ENCODE assay signal across 8 mouse cellular contexts in the genomic region with DNA sequence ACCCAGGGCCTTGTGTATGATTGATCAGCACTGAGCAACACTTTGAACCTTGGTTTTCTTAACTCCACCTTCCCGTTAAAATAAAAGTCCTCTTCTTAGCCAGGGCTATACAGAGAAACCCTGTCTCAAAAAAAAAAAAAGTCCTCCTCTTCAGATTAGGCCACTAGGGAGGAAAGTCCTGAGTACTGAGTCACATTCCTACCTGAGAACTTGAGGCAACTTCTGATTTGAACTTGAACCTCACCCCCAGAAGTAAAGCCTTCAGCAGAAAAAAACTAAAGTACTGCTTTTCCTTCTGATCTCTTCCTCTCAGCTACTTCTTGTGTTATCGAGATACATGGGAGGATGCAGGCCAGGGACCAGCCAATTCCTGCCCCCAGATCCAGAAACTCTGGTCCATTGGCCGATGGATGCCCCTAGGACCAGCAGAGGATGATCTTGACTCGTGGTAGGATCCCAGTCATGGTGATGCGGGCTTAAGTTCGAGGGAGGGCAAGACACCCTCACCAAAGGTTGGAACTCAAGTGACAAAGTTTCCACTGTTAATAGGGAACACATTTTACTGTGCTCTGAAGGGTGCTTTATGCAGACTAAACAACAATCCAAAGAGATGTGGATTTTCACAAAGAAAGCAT. TPM values are rescaled to one million over a fixed set of nuclear protein-coding genes. Genes with fewer than 3 reads are reported as not detected.
DNase-seq lines count a peak whose midpoint lies in the region; ATAC-seq and TF ChIP-seq lines count a peak whose summit lies in the region.

No protein-coding gene starts in this region.

- H3K36me3 ChIP-seq in kidney, embryonic 15.5 days: peaks cover 36% of the 10 kb centered on the region
- no peaks in the 10 kb centered on the region; the same call in 1 of the 2 replicates for H3K36me3 ChIP-seq in hindbrain, embryonic 16.5 days (ENCODE audit: control insufficient read depth, insufficient read depth, low read length)
- H3K36me3 ChIP-seq in midbrain, embryonic 16.5 days (ENCODE audit: control insufficient read depth, insufficient read depth, low read length): 0 out of 2 replicates have a peak, but pooled peaks cover 3% of the 10 kb centered on the region

- H3K4me2 ChIP-seq in kidney, embryonic 15.5 days: peak overlapping the region; percentile 93
- peak overlapping the region; percentile 83 for H3K4me2 ChIP-seq in hindbrain, embryonic 16.5 days (ENCODE audit: low read length)
- peak overlapping the region; percentile 97 for H3K4me2 ChIP-seq in midbrain, embryonic 16.5 days (ENCODE audit: low read length)

- no peak for DNase-seq in kidney, postnatal 4 days
- DNase-seq in retina, postnatal 1 day: no peak
- DNase-seq in adrenal gland, postnatal 10 days: no peak
- DNase-seq in left cerebral cortex, adult 9 months (ENCODE audit: low spot score in 2 of 2): no peak

- peak overlapping the region; percentile 63 for H3K9ac ChIP-seq in kidney, embryonic 15.5 days
- H3K9ac ChIP-seq in hindbrain, embryonic 16.5 days (ENCODE audit: low read depth, low read length): peak overlapping the region; percentile 76
- peak overlapping the region; percentile 87; the same call in 1 of the 2 replicates for H3K9ac ChIP-seq in midbrain, embryonic 16.5 days (ENCODE audit: low read depth, low read length)

- no peaks in the 10 kb centered on the region for H3K9me3 ChIP-seq in kidney, embryonic 15.5 days (replicated peaks)
- H3K9me3 ChIP-seq in hindbrain, embryonic 16.5 days (ENCODE audit: control insufficient read depth, low read length): no peaks in the 10 kb centered on the region
- no peaks in the 10 kb centered on the region for H3K9me3 ChIP-seq in midbrain, embryonic 16.5 days (replicated peaks; ENCODE audit: control insufficient read depth, low read length, poor library complexity, severe bottlenecking)

- H3K4me3 ChIP-seq in kidney, embryonic 15.5 days (replicated peaks): peak overlapping the region; percentile 59
- H3K4me3 ChIP-seq in cortical plate, adult 2 months (ENCODE audit: insufficient read depth, low read length): peak overlapping the region; percentile 67; the same call in 1 of the 2 replicates
- peak overlapping the region; percentile 56 for H3K4me3 ChIP-seq in hindbrain, embryonic 16.5 days (ENCODE audit: low read length)
- peak overlapping the region; percentile 64 for H3K4me3 ChIP-seq in midbrain, embryonic 16.5 days (ENCODE audit: low read depth, low read length)

- no peak for ATAC-seq in kidney, embryonic 15.5 days (replicated peaks; ENCODE audit: low FRiP score)
- no peak for ATAC-seq in hindbrain, embryonic 16.5 days
- ATAC-seq in midbrain, embryonic 16.5 days: no peak

- TF ChIP-seq CTCF in cortical plate, adult 2 months (IDR thresholded peaks at IDR 0.05; ENCODE audit: extremely low read depth, insufficient read depth, low read length): no peak

- H3K27me3 ChIP-seq in kidney, embryonic 15.5 days: peaks cover 6% of the 10 kb centered on the region; the same call in 1 of the 2 replicates
- no peaks in the 10 kb centered on the region; the same call in 1 of the 2 replicates for H3K27me3 ChIP-seq in hindbrain, embryonic 16.5 days (replicated peaks; ENCODE audit: control insufficient read depth, insufficient read depth, low read length)
- peaks cover 12% of the 10 kb centered on the region; the same call in 1 of the 2 replicates for H3K27me3 ChIP-seq in midbrain, embryonic 16.5 days (ENCODE audit: control insufficient read depth, insufficient read depth, low read depth, low read length)

- no peak for TF ChIP-seq POLR2A in cortical plate, adult 2 months (IDR thresholded peaks at IDR 0.05; ENCODE audit: extremely low read depth, insufficient read depth, low read length)

- WGBS in kidney, embryonic 15.5 days: 67% methylated on average over 6 of the region's 6 CpGs
- WGBS in hindbrain, embryonic 16.5 days: 77% methylated on average over 6 of the region's 6 CpGs
- 73% methylated on average over 6 of the region's 6 CpGs for WGBS in midbrain, embryonic 16.5 days

- peak overlapping the region; percentile 88 for H3K27ac ChIP-seq in kidney, embryonic 15.5 days
- no peak overlapping the region for H3K27ac ChIP-seq in cortical plate, adult 2 months (ENCODE audit: insufficient read depth, low read length)
- no peak overlapping the region for H3K27ac ChIP-seq in hindbrain, embryonic 16.5 days (ENCODE audit: low read depth, low read length)
- no peak overlapping the region for H3K27ac ChIP-seq in midbrain, embryonic 16.5 days (ENCODE audit: low read length)

- peaks cover 46% of the 10 kb centered on the region for H3K4me1 ChIP-seq in kidney, embryonic 15.5 days
- peaks cover 5% of the 10 kb centered on the region for H3K4me1 ChIP-seq in cortical plate, adult 2 months (ENCODE audit: control insufficient read depth, insufficient read depth, low read length)
- H3K4me1 ChIP-seq in hindbrain, embryonic 16.5 days (ENCODE audit: control insufficient read depth, insufficient read depth, low read depth, low read length): peaks cover 26% of the 10 kb centered on the region
- peaks cover 13% of the 10 kb centered on the region for H3K4me1 ChIP-seq in midbrain, embryonic 16.5 days (ENCODE audit: control insufficient read depth, insufficient read depth, low read length)

RNA-seq across cellular contexts. Expression of a gene that starts 2.4 kb away (rescaled TPM):
- polyA plus RNA-seq in kidney, embryonic 15.5 days (2015; fragmentation: Nextera tagmentation; extraction: Ambion mirVana): 1.2 and 1.3 TPM in 2 replicates
- polyA plus RNA-seq in cortical plate, adult 2 months (2012; rRNA removed): 0.13 and 0.21 TPM in 2 replicates
- 0.90 and 0.94 TPM in 2 replicates for polyA plus RNA-seq in hindbrain, embryonic 16.5 days (2015; fragmentation: Nextera tagmentation; extraction: Ambion mirVana)
- polyA plus RNA-seq in midbrain, embryonic 16.5 days (2015; fragmentation: Nextera tagmentation; extraction: Ambion mirVana): 1.1 and 1.3 TPM in 2 replicates
- total RNA-seq in adrenal gland, postnatal 10 days (2021): under 1 TPM; 0.48 to 0.60 TPM

RNA-seq across cellular contexts. Expression of a gene that starts 6.3 kb away (rescaled TPM):
- polyA plus RNA-seq in kidney, embryonic 15.5 days (2015; fragmentation: Nextera tagmentation; extraction: Ambion mirVana): 11.0 and 11.5 TPM in 2 replicates
- 42.4 and 48.4 TPM in 2 replicates for polyA plus RNA-seq in cortical plate, adult 2 months (2012; rRNA removed)
- 5.9 and 6.2 TPM in 2 replicates for polyA plus RNA-seq in hindbrain, embryonic 16.5 days (2015; fragmentation: Nextera tagmentation; extraction: Ambion mirVana)
- polyA plus RNA-seq in midbrain, embryonic 16.5 days (2015; fragmentation: Nextera tagmentation; extraction: Ambion mirVana): 5.4 and 6.3 TPM in 2 replicates
- 10 to 100 TPM; 40.8 to 41.6 TPM for total RNA-seq in adrenal gland, postnatal 10 days (2021)

RNA-seq across cellular contexts. Expression of a gene that starts 8.2 kb away (rescaled TPM):
- 7.4 and 9.1 TPM in 2 replicates for polyA plus RNA-seq in kidney, embryonic 15.5 days (2015; fragmentation: Nextera tagmentation; extraction: Ambion mirVana)
- 0.87 and 1.4 TPM in 2 replicates for polyA plus RNA-seq in cortical plate, adult 2 months (2012; rRNA removed)
- 1.1 TPM in 2 replicates for polyA plus RNA-seq in hindbrain, embryonic 16.5 days (2015; fragmentation: Nextera tagmentation; extraction: Ambion mirVana)
- polyA plus RNA-seq in midbrain, embryonic 16.5 days (2015; fragmentation: Nextera tagmentation; extraction: Ambion mirVana): 0.28 and 0.30 TPM in 2 replicates
- under 1 TPM in 1 of 2 experiments, not detected in 1; 0.24 TPM for total RNA-seq in adrenal gland, postnatal 10 days (2021)

RNA-seq across cellular contexts. Expression of a gene that starts 17.5 kb away (rescaled TPM):
- 14.8 and 15.1 TPM in 2 replicates for polyA plus RNA-seq in kidney, embryonic 15.5 days (2015; fragmentation: Nextera tagmentation; extraction: Ambion mirVana)
- polyA plus RNA-seq in cortical plate, adult 2 months (2012; rRNA removed): 2.4 and 2.5 TPM in 2 replicates
- polyA plus RNA-seq in hindbrain, embryonic 16.5 days (2015; fragmentation: Nextera tagmentation; extraction: Ambion mirVana): 9.6 and 11.3 TPM in 2 replicates
- polyA plus RNA-seq in midbrain, embryonic 16.5 days (2015; fragmentation: Nextera tagmentation; extraction: Ambion mirVana): 2.8 and 4.7 TPM in 2 replicates
- under 1 TPM; 0.57 to 0.70 TPM for total RNA-seq in adrenal gland, postnatal 10 days (2021)

RNA-seq across cellular contexts. Expression of a gene that starts 30.9 kb away (rescaled TPM):
- polyA plus RNA-seq in kidney, embryonic 15.5 days (2015; fragmentation: Nextera tagmentation; extraction: Ambion mirVana): 161 and 163 TPM in 2 replicates
- 181 and 183 TPM in 2 replicates for polyA plus RNA-seq in cortical plate, adult 2 months (2012; rRNA removed)
- polyA plus RNA-seq in hindbrain, embryonic 16.5 days (2015; fragmentation: Nextera tagmentation; extraction: Ambion mirVana): 202 and 254 TPM in 2 replicates
- polyA plus RNA-seq in midbrain, embryonic 16.5 days (2015; fragmentation: Nextera tagmentation; extraction: Ambion mirVana): 225 and 231 TPM in 2 replicates
- total RNA-seq in adrenal gland, postnatal 10 days (2021): 100 to 1,000 TPM; 253 to 325 TPM
